Mouse (Mus musculus) lung, embryonic 14.5 days (tissue): ENCODE measurements around the gene Tas2r138. TPM values are rescaled to one million over a fixed set of nuclear protein-coding genes. Genes with fewer than 3 reads are reported as not detected.
"Not testable (repeated sequence)": the region's sequence is repeated elsewhere in the genome, so short reads cannot be mapped to it uniquely, and the experiment has no call there.

ENCODE experiments used
- ATAC-seq: fragments of 200-750 bp; cut with Nextera tagmentation; 2 replicates; pipeline ENCODE4 v1.8.0; 2017; ENCODE audit warnings: mild to moderate bottlenecking, moderate TSS enrichment, moderate library complexity; ENCODE audit not compliant: insufficient read depth
- DNase-seq: peaks from one replicate; pipeline ENCODE4 v3.0.0-alpha.2; 2015
- H3K27ac ChIP-seq: fragments of 300-500 bp; sonication (generic); 2 replicates; pipeline ENCODE4 v1.5.1; 2014; ENCODE audit warnings: low read depth, mild to moderate bottlenecking, moderate library complexity
- H3K27me3 ChIP-seq: fragments of 300-500 bp; sonication (generic); 2 replicates; pipeline ENCODE4 v1.6.1; 2014; ENCODE audit warnings: low read length, control low read depth; ENCODE audit not compliant: insufficient read depth
- H3K36me3 ChIP-seq: fragments of 300-500 bp; sonication (generic); 2 replicates; pipeline ENCODE4 v1.6.1; 2014; ENCODE audit warnings: control low read depth; ENCODE audit not compliant: insufficient read depth
- H3K4me1 ChIP-seq: fragments of 300-500 bp; sonication (generic); 2 replicates; pipeline ENCODE4 v1.6.1; 2014; ENCODE audit warnings: antibody characterized with exemption, control low read depth; ENCODE audit not compliant: insufficient read depth
- H3K4me2 ChIP-seq: fragments of 300-500 bp; sonication (generic); 2 replicates; pipeline ENCODE4 v1.6.1; 2014; ENCODE audit warnings: mild to moderate bottlenecking
- H3K4me3 ChIP-seq: fragments of 300-500 bp; sonication (generic); 2 replicates; pipeline ENCODE4 v1.5.1; 2014; ENCODE audit warnings: low read depth, low read length
- H3K9ac ChIP-seq: fragments of 300-500 bp; sonication (generic); 2 replicates; pipeline ENCODE4 v1.6.1; 2014
- H3K9me3 ChIP-seq: fragments of 300-500 bp; sonication (generic); 2 replicates; pipeline ENCODE4 v1.6.1; 2016; ENCODE audit warnings: low read depth, low read length, control low read depth
- CTCF ChIP-seq: IDR thresholded peaks from 2 replicates; pipeline ENCODE4 v1.5.1; 2016; ENCODE audit warnings: antibody characterized with exemption, low read depth
- WGBS: fragments of 180-500 bp; shearing (Covaris S2); extraction: QIAGEN DNeasy Blood & Tissue Kit; methylation state at CpG from one replicate; pipeline ENCODE4 v1.1.7; 2014; 5-methylcytosine and 5-hydroxymethylcytosine counted together
- polyA plus RNA-seq: library from polyadenylated mRNA; unstranded; fragments of >200 nt; fragmentation: Nextera tagmentation; extraction: Ambion mirVana; gene quantifications from 2 replicates; pipeline ENCODE4 v1.2.1, GENCODE M21; 2014

Gene Tas2r138
- polyA plus RNA-seq, 1 experiment from 2014 or later, result not detected

GRCm38 (mm10) chr6:40634640-40635071, 21.5 kb upstream of the Tas2r138 start:
- no peaks in the 10 kb centered on the region for H3K27me3 ChIP-seq
- no peaks in the 10 kb centered on the region for H3K4me1 ChIP-seq
- no peak for DNase-seq
- no peak overlapping the region for H3K27ac ChIP-seq
- no peaks in the 10 kb centered on the region for H3K36me3 ChIP-seq
- no peak overlapping the region for H3K4me3 ChIP-seq
- no peak for ATAC-seq
- WGBS, result 77% methylated on average over 1 of the region's 1 CpGs
- no peaks in the 10 kb centered on the region for H3K9me3 ChIP-seq
- H3K4me2 ChIP-seq, result no peak overlapping the region
- H3K9ac ChIP-seq, result no peak overlapping the region
- no peak for TF ChIP-seq CTCF

- H3K27me3 ChIP-seq, result no peaks in the 10 kb centered on the region
- DNase-seq (no peak), ATAC-seq (no peak)
- no peak within 1 kb of the TSS for H3K9ac ChIP-seq
- 77% methylated on average over 8 of the region's 8 CpGs for WGBS
- no peaks in the 10 kb centered on the region for H3K4me1 ChIP-seq
- no peak within 1 kb of the TSS for H3K27ac ChIP-seq
- no peak for TF ChIP-seq CTCF
- H3K9me3 ChIP-seq, result no peaks in the 10 kb centered on the region
- H3K36me3 ChIP-seq, result no peaks in the 10 kb centered on the region
- no peak within 1 kb of the TSS for H3K4me3 ChIP-seq
- H3K4me2 ChIP-seq, result no peak within 1 kb of the TSS
Observed at GRCm38 (mm10) chr6:40628406-40629000, 15.4 kb upstream of the Tas2r138 start, which contains the start of gene Mgam. Gene Mgam (plus strand): TSS chr6:40628831.

- Histone ChIP-seq H3K4me2 (no peak overlapping the region), H3K36me3 (no peaks in the 10 kb centered on the region), H3K4me3 (no peak overlapping the region), H3K9me3 (no peaks in the 10 kb centered on the region), H3K27me3 (no peaks in the 10 kb centered on the region), H3K9ac (no peak overlapping the region), H3K4me1 (no peaks in the 10 kb centered on the region), H3K27ac (no peak overlapping the region)
- no peak for DNase-seq
- WGBS, result 60% methylated on average over 1 of the region's 1 CpGs
- no peak for ATAC-seq
- no peak for TF ChIP-seq CTCF
Observed at GRCm38 (mm10) chr6:40626111-40626510, 13.0 kb upstream of the Tas2r138 start.

- H3K27ac ChIP-seq, result no peak overlapping the region
- no peak overlapping the region for H3K9ac ChIP-seq
- H3K4me2 ChIP-seq, result no peak overlapping the region
- H3K4me3 ChIP-seq, result no peak overlapping the region
- peak; percentile 78 for TF ChIP-seq CTCF
- 7% methylated on average over 2 of the region's 2 CpGs for WGBS
- no peaks in the 10 kb centered on the region for H3K36me3 ChIP-seq
- no peaks in the 10 kb centered on the region for H3K4me1 ChIP-seq
- ATAC-seq (no peak), DNase-seq (peak; percentile 90)
- no peaks in the 10 kb centered on the region for H3K27me3 ChIP-seq
- H3K9me3 ChIP-seq, result no peaks in the 10 kb centered on the region
Observed at GRCm38 (mm10) chr6:40617965-40618364, 4.9 kb upstream of the Tas2r138 start.

GRCm38 (mm10) chr6:40610244-40610643, 2.9 kb downstream of the Tas2r138 start:
- Histone ChIP-seq H3K27ac (no peak overlapping the region), H3K9me3 (no peaks in the 10 kb centered on the region), H3K27me3 (no peaks in the 10 kb centered on the region), H3K4me2 (no peak overlapping the region), H3K9ac (no peak overlapping the region), H3K4me3 (no peak overlapping the region), H3K36me3 (no peaks in the 10 kb centered on the region), H3K4me1 (no peaks in the 10 kb centered on the region)
- peak; percentile 19 for DNase-seq
- no peak for TF ChIP-seq CTCF
- no peak for ATAC-seq
- 64% methylated on average over 8 of the region's 8 CpGs for WGBS

- H3K36me3 ChIP-seq, result no peaks in the 10 kb centered on the region
- ATAC-seq (no peak), DNase-seq (no peak)
- H3K4me3 ChIP-seq, result no peak overlapping the region
- H3K27me3 ChIP-seq, result no peaks in the 10 kb centered on the region
- no peaks in the 10 kb centered on the region for H3K9me3 ChIP-seq
- TF ChIP-seq CTCF, result no peak
- H3K27ac ChIP-seq, result no peak overlapping the region
- no peak overlapping the region for H3K9ac ChIP-seq
- H3K4me2 ChIP-seq, result no peak overlapping the region
- no peaks in the 10 kb centered on the region for H3K4me1 ChIP-seq
Observed at GRCm38 (mm10) chr6:40607431-40607830, 5.7 kb downstream of the Tas2r138 start.

- 29% methylated on average over 4 of the region's 4 CpGs for WGBS
- H3K4me2 ChIP-seq, H3K27ac ChIP-seq, H3K4me3 ChIP-seq, DNase-seq, H3K9ac ChIP-seq, ATAC-seq, H3K27me3 ChIP-seq, H3K36me3 ChIP-seq, H3K4me1 ChIP-seq, H3K9me3 ChIP-seq: not testable (repeated sequence)
Observed at GRCm38 (mm10) chr6:40598546-40598945, 14.6 kb downstream of the Tas2r138 start.
